Mouse (Mus musculus) liver, adult 2 months (tissue): ENCODE measurements at regions not wholly inside any gene's neighbourhood (a gene's known extent, or its start where the extent isn't known, plus 50 kb on each side); places are given as distances from the start of the nearest gene placed in this dataset.

Source experiments
- DNase-seq: peaks from one replicate; pipeline ENCODE4 v3.0.0-alpha.2; 2011; ENCODE audit warnings: low read depth, low spot score; ENCODE audit errors: extremely low read depth
- H3K27ac ChIP-seq: fragments of 200-500 bp; replicated peaks from 2 replicates; pipeline ENCODE4 v1.5.1; 2012; ENCODE audit warnings: low read depth, mild to moderate bottlenecking, control low read depth, inconsistent platforms, low read length; ENCODE audit not compliant: insufficient read depth
- H3K27me3 ChIP-seq: fragments of 200-500 bp; 2 replicates; pipeline ENCODE4 v1.6.1; 2012; ENCODE audit warnings: mild to moderate bottlenecking, moderate library complexity, low read length, inconsistent platforms; ENCODE audit not compliant: control insufficient read depth, insufficient read depth
- H3K36me3 ChIP-seq: fragments of 200-500 bp; 2 replicates; pipeline ENCODE4 v1.6.1; 2012; ENCODE audit warnings: low read length, inconsistent platforms; ENCODE audit not compliant: control insufficient read depth, insufficient read depth
- H3K4me1 ChIP-seq: fragments of 200-500 bp; 2 replicates; pipeline ENCODE4 v1.6.1; 2011; ENCODE audit warnings: low read length; ENCODE audit not compliant: control insufficient read depth, insufficient read depth
- H3K4me3 ChIP-seq: fragments of 200-500 bp; 2 replicates; pipeline ENCODE4 v1.5.1; 2011; ENCODE audit warnings: low read depth, mild to moderate bottlenecking, control low read depth, low read length, moderate library complexity; ENCODE audit not compliant: insufficient read depth
- H3K79me2 ChIP-seq: fragments of 200-500 bp; 2 replicates; pipeline ENCODE4 v1.6.1; 2012; ENCODE audit warnings: inconsistent platforms, mild to moderate bottlenecking, low read length, moderate library complexity; ENCODE audit not compliant: control insufficient read depth, insufficient read depth
- H3K9ac ChIP-seq: fragments of 200-500 bp; 2 replicates; pipeline ENCODE4 v1.6.1; 2012; ENCODE audit warnings: low read depth, mild to moderate bottlenecking, control low read depth, inconsistent platforms, low read length
- CTCF ChIP-seq: fragments of 200-500 bp; IDR thresholded peaks from 2 replicates; pipeline ENCODE4 v1.5.1; 2011; ENCODE audit warnings: low read depth, low read length, control low read depth
- POLR2A ChIP-seq: fragments of 200-500 bp; IDR thresholded peaks from 2 replicates; pipeline ENCODE4 v1.6.1; 2011; ENCODE audit warnings: low read length, control low read depth; ENCODE audit not compliant: insufficient read depth; ENCODE audit errors: extremely low read depth
- WGBS: fragments of 180-500 bp; shearing (Covaris S2); methylation state at CpG from one replicate; pipeline ENCODE4 v1.1.7; 2018; 5-methylcytosine and 5-hydroxymethylcytosine counted together

DNA sequence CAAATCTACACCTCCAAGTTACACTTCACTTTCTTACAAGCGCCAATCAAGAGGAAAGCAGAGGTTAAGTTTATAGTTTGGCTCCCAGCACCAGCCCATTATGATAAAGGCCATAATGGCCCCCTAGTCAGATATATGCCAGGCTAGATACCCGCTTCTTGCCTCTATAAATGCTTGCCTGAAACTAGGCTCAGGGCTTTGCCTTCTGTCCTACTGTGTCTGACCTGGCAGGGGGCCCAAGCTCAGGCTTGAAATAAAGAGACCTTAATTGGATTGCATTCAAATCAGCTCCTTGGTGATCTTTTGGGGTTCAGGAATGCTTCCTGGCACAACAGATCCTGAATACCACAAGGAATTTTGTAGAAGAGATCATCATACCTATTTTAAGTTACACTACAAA is 66.8 kb upstream of the Tspan8 start:
- WGBS, result 91% methylated on average over 2 of the region's 2 CpGs
- no peaks in the 10 kb centered on the region for H3K27me3 ChIP-seq
- H3K4me3 ChIP-seq, result no peak overlapping the region
- H3K79me2 ChIP-seq, result no peaks in the 10 kb centered on the region
- H3K4me1 ChIP-seq, result no peaks in the 10 kb centered on the region
- TF ChIP-seq POLR2A, result no peak
- no peak for TF ChIP-seq CTCF
- no peak overlapping the region for H3K27ac ChIP-seq
- no peaks in the 10 kb centered on the region for H3K36me3 ChIP-seq
- DNase-seq, result no peak
- H3K9ac ChIP-seq, result no peak overlapping the region

DNA sequence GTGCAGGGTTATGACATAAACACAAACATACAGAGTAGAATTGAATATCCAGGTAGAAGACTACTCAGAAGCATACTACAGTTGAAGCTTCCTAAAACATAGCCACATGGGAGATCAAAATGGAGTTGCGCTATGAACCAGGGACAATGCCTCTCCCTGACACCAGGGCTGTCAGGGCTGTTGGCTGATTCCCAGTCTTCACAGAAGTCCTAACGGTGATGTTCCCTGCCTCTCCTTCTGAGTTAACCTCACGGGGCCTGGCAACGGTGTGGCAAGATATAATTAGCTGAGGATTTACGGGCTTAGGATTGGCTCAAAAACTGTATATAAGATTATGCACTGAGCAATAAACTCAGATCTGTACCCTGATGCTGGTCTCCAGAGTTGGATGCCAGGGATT is 66.4 kb upstream of the Tspan8 start:
- no peaks in the 10 kb centered on the region for H3K4me1 ChIP-seq
- TF ChIP-seq CTCF, result no peak
- TF ChIP-seq POLR2A, result no peak
- no peaks in the 10 kb centered on the region for H3K27me3 ChIP-seq
- no peaks in the 10 kb centered on the region for H3K36me3 ChIP-seq
- no peak overlapping the region for H3K9ac ChIP-seq
- H3K79me2 ChIP-seq, result no peaks in the 10 kb centered on the region
- 94% methylated on average over 5 of the region's 5 CpGs for WGBS
- H3K27ac ChIP-seq, result no peak overlapping the region
- DNase-seq, result no peak
- no peak overlapping the region for H3K4me3 ChIP-seq

DNA sequence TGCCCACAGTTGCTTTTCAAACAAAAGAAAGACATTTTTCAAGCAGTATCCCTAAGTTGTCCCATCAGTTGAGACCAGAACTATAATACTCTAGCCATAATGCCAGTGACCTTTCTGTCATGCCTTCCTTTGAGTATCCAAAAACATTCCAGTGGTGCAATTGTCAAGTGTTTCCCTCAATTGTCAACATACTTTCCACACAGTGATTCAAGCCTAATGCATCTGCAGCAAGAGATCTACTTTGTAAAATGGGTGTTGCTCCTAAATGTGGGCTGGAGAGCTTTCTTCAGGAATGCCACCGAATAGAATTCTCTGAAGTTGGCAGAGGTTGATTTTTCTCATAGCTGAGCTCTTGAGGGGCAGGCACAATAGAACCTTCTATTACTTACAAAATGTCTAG is 58.0 kb upstream of the Tspan8 start:
- no peak for DNase-seq
- WGBS, result 80% methylated on average over 1 of the region's 1 CpGs

More for the DNA sequence above, 58.0 kb upstream of the Tspan8 start:
- no peak for TF ChIP-seq CTCF
- no peak for TF ChIP-seq POLR2A
- no peak overlapping the region for H3K4me3 ChIP-seq
- H3K27me3 ChIP-seq, result no peaks in the 10 kb centered on the region
- H3K36me3 ChIP-seq, result no peaks in the 10 kb centered on the region
- no peaks in the 10 kb centered on the region for H3K79me2 ChIP-seq
- no peak overlapping the region for H3K27ac ChIP-seq
- H3K9ac ChIP-seq, result no peak overlapping the region
- H3K4me1 ChIP-seq, result no peaks in the 10 kb centered on the region
